Mouse (Mus musculus): Measurements from ENCODE around the gene Ndufs7. TPM values are rescaled to one million over a fixed set of nuclear protein-coding genes. Genes with fewer than 3 reads are reported as not detected.

The Ndufs7 gene
- total and polyA plus RNA-seq, 3 experiments = 154 to 282 (median 222) TPM

DNA sequence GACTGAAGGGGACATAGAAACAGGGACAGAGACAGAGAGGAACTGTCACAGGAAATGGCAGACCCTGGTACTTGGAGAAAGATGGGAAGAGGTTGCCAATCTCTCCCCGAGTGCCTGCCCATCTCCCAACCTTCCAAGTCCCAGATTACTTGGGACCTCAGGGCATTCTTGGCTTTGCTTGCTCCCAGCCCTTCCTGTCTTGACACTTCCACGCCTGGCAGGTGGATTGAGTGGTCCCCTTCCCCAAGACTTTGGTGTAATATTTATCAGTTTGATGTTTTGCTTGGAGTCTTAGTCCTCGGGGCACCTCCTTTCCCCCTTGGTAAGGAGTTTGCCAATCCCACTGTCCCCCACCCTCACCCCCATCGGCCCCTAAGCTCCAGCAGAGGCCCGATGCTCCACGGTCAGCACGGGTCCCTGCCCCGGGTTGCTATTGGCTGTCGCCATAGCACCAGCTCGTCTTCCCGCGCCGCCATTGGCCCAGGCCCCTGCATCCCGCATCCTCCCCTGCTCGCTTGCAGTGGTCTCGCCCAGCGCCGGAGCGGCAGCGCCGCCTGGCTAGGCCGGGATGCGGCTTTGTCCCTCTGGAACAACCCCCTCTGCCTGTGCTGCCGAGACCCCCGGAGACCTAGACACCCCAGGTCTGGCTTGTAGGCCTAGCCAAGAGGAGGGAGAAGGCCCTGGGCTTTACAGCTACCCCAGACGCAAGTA, 49.8 kb downstream of the Ndufs7 start:
- DNase-seq (ENCODE audit: extremely low read depth) = no peak
- H3K27ac ChIP-seq (ENCODE audit: insufficient read depth, low read depth) = no peak overlapping the region
- no peak overlapping the region for H3K9ac ChIP-seq (ENCODE audit: insufficient read depth, low read depth)
- no peaks in the 10 kb centered on the region for H3K9me3 ChIP-seq (replicated peaks; ENCODE audit: low read length)
- H3K36me3 ChIP-seq (replicated peaks in 1 of 2; ENCODE audit: control insufficient read depth in 1 of 2, insufficient read depth in 1 of 2, low read length in 1 of 2) = peaks cover 14 to 19% of the 10 kb centered on the region in 2 experiments
- no peak overlapping the region for H3K4me3 ChIP-seq (replicated peaks in 1 of 3; ENCODE audit: low read depth in 2 of 3, low read length in 2 of 3, poor library complexity in 1 of 3)
- in situ Hi-C loops (cut with MboI; ENCODE audit: low pct_ligation_motif_present, low pct_unique_long_range_greater_than_20kb, low sequenced_read_pairs) = no loop called here
- peaks cover 46% of the 10 kb centered on the region for H3K27me3 ChIP-seq (replicated peaks)
- no peak for TF ChIP-seq ZC3H11A (IDR thresholded peaks at IDR 0.05; ENCODE audit: low read depth, low read length)
- TF ChIP-seq POLR2AphosphoS2 (IDR thresholded peaks at IDR 0.05; ENCODE audit: low read depth, low read length) = no peak
- no peak for TF ChIP-seq MAX (IDR thresholded peaks at IDR 0.05; ENCODE audit: low read length)
- no peak for TF ChIP-seq PAX5 (IDR thresholded peaks at IDR 0.05; ENCODE audit: low read length)
- TF ChIP-seq ELF1 (IDR thresholded peaks at IDR 0.05; ENCODE audit: low read depth, low read length) = no peak
- no peak for TF ChIP-seq CHD1 (IDR thresholded peaks at IDR 0.05; ENCODE audit: low read depth, low read length)
- TF ChIP-seq NELFE (IDR thresholded peaks at IDR 0.05; ENCODE audit: low read depth, low read length) = no peak
- no peak for TF ChIP-seq GABPA (IDR thresholded peaks at IDR 0.05; ENCODE audit: insufficient replicate concordance, low read depth, low read length)
- no peak for TF ChIP-seq MAZ (IDR thresholded peaks at IDR 0.05; ENCODE audit: low read depth, low read length)
- no peak for TF ChIP-seq KAT2A (IDR thresholded peaks at IDR 0.05; ENCODE audit: insufficient replicate concordance, low read length)
- no peak for TF ChIP-seq JUND (conservative IDR thresholded peaks at IDR 0.05; ENCODE audit: low read depth, low read length)
- no peak for TF ChIP-seq TBP (conservative IDR thresholded peaks at IDR 0.05; ENCODE audit: low read depth, low read length)
- dilution Hi-C loops (cut with MboI; ENCODE audit: extremely low pct_ligation_motif_present, extremely low pct_unique_long_range_greater_than_20kb, low sequenced_read_pairs) = no loop called here
- H3K79me2 ChIP-seq (replicated peaks; ENCODE audit: control insufficient read depth, extremely low read depth, insufficient read depth, poor library complexity, severe bottlenecking) = peaks cover 3% of the 10 kb centered on the region
- H3K4me2 ChIP-seq (ENCODE audit: insufficient read depth, low read depth, poor library complexity, severe bottlenecking) = no peak overlapping the region
- H3K4me1 ChIP-seq (ENCODE audit: control insufficient read depth in 1 of 2, insufficient read depth in 2 of 2) = peaks cover 8 to 30% of the 10 kb centered on the region in 2 experiments; a peak in 3 of 4 replicates

- H3K79me2 ChIP-seq (replicated peaks; ENCODE audit: control insufficient read depth, extremely low read depth, insufficient read depth, poor library complexity, severe bottlenecking) = no peaks in the 10 kb centered on the region
- no peak overlapping the region for H3K9ac ChIP-seq (ENCODE audit: insufficient read depth, low read depth)
- H3K4me2 ChIP-seq (ENCODE audit: insufficient read depth, low read depth, poor library complexity, severe bottlenecking) = no peak overlapping the region
- no peak overlapping the region for H3K27ac ChIP-seq (ENCODE audit: insufficient read depth, low read depth)
- no peak for DNase-seq (ENCODE audit: extremely low read depth)
- in situ Hi-C loops (cut with MboI; ENCODE audit: low pct_ligation_motif_present, low pct_unique_long_range_greater_than_20kb, low sequenced_read_pairs) (no loop called here), dilution Hi-C loops (cut with MboI; ENCODE audit: extremely low pct_ligation_motif_present, extremely low pct_unique_long_range_greater_than_20kb, low sequenced_read_pairs) (no loop called here)
- peaks cover 5 to 26% of the 10 kb centered on the region in 2 experiments; a peak in 2 of 4 replicates for H3K4me1 ChIP-seq (ENCODE audit: control insufficient read depth in 1 of 2, insufficient read depth in 2 of 2)
- TF ChIP-seq ETS1 (conservative IDR thresholded peaks at IDR 0.05; ENCODE audit: low read depth, low read length) (no peak), TBP (conservative IDR thresholded peaks at IDR 0.05; ENCODE audit: low read depth, low read length) (no peak), USF2 (conservative IDR thresholded peaks at IDR 0.05; ENCODE audit: low read depth, low read length) (no peak), GABPA (IDR thresholded peaks at IDR 0.05; ENCODE audit: insufficient replicate concordance, low read depth, low read length) (no peak), ZMIZ1 (IDR thresholded peaks at IDR 0.05; ENCODE audit: low read depth, low read length) (no peak), SMC3 (IDR thresholded peaks at IDR 0.05; ENCODE audit: low read depth, low read length) (no peak), PAX5 (IDR thresholded peaks at IDR 0.05; ENCODE audit: low read length) (no peak), MEF2A (IDR thresholded peaks at IDR 0.05; ENCODE audit: borderline replicate concordance, low read depth, low read length) (no peak), NELFE (IDR thresholded peaks at IDR 0.05; ENCODE audit: low read depth, low read length) (no peak), POLR2AphosphoS2 (IDR thresholded peaks at IDR 0.05; ENCODE audit: low read depth, low read length) (no peak), RCOR1 (conservative IDR thresholded peaks at IDR 0.05; ENCODE audit: low read depth, low read length) (no peak)
- no peaks in the 10 kb centered on the region for H3K9me3 ChIP-seq (replicated peaks; ENCODE audit: low read length)
- H3K36me3 ChIP-seq (replicated peaks in 1 of 2; ENCODE audit: control insufficient read depth in 1 of 2, insufficient read depth in 1 of 2, low read length in 1 of 2) = peaks cover 8 to 13% of the 10 kb centered on the region in 2 experiments
- no peak overlapping the region for H3K4me3 ChIP-seq (replicated peaks in 1 of 3; ENCODE audit: low read depth in 2 of 3, low read length in 2 of 3, poor library complexity in 1 of 3)
- H3K27me3 ChIP-seq (replicated peaks) = peaks cover 46% of the 10 kb centered on the region
These were observed 50.4 kb downstream of the Ndufs7 start for GRCm38 (mm10) chr10:80299301-80299700.
